Mouse (Mus musculus) cerebellum, postnatal 25 days (tissue): ENCODE results near the gene Grin2c.

Experiments
- DNase-seq, 2 experiments: peaks; one replicate each; pipeline ENCODE4 v3.0.0; 2021; ENCODE audit warnings: mixed read lengths in 2 of 2

Gene Grin2c

DNA sequence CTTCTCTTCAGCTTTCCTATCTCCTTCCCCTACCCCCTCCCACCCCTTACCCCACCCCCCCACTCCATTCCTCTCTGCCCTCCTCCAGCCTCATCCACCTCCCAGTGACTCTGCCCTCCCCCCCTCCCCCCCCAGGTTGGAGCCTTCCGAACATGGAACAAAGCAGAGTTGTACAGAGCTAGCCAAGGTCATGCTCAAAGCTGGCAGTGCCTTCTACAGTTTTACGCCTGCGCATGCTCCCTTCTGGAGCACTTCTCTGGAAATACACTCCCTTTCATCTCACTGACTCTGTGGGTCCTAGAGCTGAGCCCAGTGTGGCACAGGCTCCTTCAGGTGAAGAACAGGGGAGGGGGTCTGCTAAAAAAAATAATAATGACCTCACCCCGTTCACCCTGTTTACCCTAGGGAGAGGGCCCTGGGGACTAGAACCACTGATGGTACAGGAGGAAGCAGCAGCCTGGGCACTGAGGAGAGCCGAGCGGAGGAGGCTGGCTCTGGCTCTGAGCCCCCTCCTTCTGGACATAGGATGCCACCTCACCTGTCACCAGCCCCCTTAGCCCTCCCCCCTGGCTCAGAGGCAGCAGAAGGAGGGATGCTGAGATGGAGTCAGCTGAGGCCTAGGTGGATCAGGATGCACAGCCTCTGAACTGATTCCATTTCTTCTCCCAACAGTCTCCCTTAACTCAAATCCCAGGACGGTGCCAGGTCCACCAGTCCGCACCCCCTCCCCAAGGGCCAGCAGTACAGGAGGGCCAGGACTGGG, 15.9 kb upstream of the Grin2c start:
- no peak for DNase-seq

DNA sequence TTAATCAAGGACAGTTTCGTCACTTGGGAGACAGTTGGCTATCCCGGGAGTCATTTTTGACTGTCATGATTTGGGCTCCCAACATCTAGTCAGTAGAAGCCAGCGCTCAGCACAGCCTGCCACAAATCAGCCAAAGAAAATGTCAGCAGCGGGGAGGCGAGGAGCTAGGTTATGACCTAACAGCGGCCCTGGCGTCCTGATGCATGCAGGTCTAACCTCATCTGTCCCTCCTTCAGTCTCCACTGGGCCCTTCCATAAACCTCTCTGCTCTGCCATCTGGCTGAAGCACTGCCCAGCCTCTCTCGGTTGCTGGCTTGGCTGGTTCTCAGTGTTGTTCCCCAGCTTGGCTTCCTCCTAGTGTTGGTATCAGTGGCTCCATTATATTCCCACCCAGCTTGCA, 15.3 kb upstream of the Grin2c start:
- peak in 1 of 2 experiments; percentile 46 for DNase-seq

DNA sequence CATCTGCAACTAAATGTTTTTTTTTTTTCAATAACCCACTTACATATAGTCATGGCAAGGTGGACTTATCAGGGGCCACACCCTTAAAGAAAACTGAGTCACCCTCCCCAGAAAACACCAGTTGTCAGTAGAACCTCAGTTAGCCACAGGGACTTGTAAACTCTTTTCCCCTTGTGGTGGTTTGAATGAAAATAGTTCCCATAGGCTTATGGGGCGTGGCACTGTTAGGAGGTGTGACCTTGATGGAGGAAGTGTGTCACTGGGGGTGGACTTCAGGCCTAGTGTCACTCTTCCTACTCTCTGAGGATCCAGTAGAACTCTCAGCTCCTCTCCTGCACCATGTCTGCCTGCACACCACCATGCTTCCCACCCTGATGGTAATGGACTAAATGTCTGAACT, 12.7 kb upstream of the Grin2c start:
- no peak for DNase-seq

DNA sequence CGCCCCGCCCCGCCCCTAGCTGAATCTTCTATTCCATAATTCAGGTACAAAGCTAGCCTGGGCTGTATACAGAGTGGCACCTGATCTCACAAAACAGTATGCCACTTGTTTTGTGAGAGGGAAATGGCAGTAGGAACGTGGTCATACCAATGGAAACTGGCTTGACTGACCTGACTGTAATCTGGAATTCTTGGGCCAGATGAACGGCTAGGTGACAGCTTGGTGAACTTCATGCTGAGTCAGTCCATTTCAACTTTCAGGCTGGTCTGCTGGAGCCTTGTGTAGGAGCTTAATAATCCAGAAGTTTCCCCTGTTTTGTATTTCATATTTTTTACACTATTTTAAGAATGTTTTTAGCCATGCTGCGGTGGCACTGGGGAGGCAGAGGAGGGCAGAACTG, 11.1 kb upstream of the Grin2c start:
- DNase-seq, result no peak

DNA sequence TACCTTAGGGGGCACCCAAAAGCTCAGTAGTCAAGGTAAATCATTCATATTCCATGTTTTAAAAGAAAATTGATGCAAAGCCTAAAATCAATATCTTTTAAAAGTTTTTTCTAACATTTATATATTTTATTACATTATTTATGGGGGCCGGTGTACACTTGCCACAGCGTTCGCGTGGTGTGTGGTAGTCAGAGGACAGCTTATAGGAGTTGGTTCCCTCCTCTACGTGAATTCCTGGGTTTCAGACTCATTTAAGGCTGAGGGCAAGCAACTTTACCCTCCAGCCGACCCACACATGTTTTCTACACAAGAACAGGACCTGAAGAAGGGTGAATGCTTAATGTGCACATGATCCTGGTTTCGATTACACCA, 10.5 kb upstream of the Grin2c start:
- no peak for DNase-seq

DNA sequence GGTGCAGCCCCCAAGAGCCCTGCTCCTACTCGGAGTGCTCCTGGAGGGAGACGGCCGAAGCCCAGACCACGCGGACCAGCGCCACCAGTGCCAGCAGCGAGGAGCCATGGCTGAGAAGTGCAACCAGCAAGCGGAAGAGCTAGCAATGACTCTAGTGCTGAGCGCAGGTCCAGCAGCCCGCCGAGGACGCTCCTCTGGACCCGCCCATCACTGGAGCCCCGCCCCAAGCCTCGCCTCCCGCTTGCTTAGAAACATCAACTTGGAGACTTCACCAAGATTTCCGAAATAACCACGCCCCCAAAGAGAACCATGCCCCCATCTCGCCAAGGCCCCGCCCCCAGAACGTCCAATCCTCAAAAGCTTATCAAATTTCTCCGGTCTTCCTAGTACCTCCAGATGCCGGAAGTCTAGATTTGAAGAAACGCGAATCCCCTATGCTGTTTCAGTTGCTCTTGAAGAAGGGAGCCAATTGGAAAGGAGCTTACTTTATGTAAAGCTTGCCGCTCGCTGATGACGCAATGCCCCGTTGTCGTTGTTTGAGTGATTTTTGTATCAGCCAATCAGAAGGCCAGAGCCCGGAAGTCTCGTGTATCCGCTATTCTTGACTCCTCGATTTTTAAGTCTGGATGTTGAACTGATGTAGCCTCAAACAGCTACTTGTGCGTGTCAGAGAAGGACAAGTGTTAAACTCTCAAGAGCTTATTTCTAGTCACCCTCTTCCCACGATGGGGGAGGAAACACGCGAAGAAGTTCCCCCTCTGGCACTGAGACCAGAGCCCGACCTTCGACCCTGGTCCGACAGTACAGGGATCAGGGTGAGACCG, 9.9 kb upstream of the Grin2c start, which contains the start of gene Fdxr:
Gene Fdxr, minus strand, starts transcription at position 271 of the 824 bp plus-strand sequence.
- peak; percentile 94 to 96 for DNase-seq

DNA sequence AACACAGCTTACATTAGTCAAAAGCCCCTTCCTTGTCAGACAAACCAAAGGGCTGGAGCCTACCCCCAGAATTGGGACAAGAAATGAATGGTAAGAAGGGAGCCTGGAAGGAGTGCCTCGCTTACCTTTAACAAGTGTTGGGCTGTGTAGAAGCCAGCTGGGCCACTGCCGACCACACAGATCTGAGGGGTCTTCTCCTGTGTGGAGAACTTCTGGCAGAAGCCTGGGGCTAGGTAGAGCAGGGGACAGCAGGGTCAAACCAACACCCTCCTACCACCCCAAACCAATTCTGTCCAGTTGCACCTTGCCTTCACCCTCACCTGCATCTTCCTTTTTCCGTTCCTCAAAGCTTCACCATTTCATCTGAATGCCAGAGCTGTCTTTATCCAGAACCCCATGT, 8.9 kb upstream of the Grin2c start:
- DNase-seq, result no peak

DNA sequence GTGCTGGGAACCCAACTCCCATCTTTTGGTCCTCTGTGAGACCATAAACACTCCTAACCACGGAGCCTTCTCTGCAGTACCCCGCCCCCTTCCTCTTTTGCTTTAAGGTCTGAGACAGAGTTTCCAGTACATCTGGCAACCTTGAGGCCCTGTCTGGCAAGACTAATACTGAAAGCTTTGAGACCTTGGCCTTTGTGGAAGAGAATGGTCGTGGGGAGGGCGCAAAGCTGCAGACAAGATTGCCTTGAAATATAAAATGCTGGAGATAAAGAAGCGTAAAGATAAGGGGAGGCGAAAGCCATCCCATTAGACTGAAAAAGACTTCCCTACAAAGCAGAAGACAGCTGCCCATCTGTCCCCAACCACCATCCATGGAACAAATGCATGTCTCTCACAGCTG, 8.5 kb upstream of the Grin2c start:
- no peak for DNase-seq

DNA sequence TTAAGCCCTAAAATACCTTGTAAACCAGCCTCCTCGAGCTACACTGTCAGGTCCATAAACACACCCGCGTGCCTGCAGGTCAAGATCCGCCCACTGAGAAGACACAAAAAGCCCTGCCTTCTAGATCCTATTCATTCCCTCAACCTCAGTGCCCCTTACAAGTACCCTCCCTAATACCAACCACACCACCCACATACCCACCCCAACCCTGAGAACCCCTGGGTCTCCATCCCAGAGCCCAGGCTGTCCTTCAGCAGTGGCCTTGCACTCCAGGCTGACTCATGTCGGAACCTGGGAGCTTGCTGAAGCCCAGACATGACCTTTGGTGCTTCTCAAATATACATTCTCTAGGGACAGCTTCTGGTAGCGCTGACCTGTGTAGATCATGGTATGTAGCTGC, 7.7 kb upstream of the Grin2c start:
- DNase-seq, result no peak

DNA sequence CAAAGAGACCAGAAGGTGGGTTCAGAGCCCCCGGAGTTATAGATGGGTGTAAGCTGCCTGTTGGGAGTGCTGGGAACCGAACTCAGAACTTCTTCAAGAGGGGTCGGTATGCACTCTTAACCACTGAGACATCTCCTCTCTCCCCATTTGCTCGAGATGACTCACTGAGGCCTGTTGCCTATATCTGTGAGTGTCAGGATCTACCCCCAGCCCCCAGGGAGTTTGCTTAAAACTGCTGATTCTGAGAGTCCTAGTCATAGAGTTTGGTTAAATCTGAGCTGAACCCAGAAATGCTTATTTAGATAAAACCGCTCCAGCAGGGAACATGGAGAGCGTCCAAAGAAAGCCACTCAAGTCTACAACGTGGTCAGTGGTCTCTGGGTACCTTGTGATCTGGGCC, 7.1 kb upstream of the Grin2c start:
- no peak for DNase-seq

DNA sequence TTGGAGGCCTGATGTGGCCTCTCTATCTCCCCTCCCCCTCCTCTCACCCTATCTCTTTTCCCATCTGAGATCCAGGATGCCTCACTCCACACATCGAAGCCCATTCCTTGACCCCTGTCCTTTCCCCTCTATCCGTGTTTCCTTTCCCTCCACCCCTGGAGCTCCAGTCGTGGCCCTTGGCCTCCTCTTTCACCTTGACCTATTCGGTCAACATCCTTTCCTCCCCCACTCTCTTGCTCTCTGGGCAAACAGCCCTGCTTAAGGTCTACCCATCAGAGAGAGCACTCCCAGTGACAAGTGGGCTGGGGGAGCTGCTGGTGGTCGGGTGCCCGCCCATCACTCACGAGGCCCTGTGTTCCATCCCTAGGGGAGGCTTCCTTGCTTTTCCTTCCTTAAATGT, 6.7 kb upstream of the Grin2c start:
- DNase-seq, result no peak

DNA sequence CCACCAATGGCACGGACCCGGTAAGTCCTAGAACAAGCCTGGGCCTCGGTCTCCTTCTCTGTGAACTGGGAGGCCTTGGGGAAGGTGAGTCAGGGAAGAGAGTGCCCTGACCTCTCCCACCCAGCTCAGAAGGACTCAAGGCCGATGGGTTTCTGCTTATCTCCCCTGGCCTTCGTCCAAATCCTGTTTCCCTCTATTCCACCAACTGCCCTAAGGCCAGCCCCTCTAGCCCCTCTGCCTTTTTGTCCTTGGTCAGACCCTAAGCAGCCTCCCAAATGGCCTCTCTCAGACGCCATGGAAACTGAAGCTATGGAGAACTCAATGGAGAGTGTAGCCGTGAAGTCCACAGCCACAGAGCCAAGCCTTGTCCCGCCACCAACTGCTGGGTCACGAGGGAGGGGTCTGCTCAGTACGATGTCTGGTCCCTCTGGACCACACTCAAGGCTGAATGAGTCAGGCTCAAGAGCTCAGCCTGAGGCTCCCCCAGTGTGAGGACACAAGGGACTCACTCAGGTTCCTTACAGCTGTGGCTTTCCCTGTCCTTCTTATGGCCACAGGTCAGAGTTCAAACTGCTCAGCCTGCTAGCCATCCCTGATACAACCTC, 6.0 kb upstream of the Grin2c start:
- no peak for DNase-seq

DNA sequence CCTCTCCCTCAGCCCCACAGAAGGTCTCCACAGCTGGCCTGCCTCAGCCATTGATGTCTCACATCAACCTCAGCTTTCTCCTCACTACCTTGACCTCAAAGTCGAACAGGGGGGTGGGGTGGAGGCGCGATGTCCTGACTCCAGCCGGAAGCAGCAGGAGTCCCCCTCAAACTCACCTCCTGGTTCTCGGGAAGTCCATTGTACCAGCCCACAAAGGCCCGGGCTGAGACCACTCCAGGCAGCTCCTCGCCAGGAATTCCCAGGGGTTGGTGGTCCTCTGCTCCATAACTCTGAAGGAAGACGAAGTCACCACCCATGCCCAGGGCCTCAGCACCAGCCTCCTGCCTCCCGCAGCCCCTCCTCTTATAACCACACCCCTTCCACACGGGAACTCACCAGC, 4.4 kb upstream of the Grin2c start:
- peak in 1 of 2 experiments; percentile 47 for DNase-seq

DNA sequence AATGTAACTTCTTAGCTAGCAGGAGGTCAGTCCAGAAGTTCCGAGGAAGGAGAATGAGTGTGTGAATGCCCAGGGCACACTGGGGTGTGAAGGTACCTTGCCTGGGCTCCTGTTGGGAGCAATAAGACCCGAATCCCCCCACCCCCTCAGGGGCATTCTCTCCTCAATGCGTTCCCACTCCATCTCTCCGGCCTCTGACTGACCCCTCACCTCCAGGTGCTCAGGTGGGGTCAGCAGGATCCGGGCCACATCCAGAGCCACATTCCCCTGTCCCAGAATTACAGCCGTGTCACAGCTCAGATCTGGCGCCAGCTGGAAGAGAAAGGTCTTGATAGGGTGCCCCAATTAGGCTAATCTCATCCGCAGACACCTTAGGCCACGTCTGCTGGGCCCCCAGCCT, 4.0 kb upstream of the Grin2c start:
- DNase-seq, result peak in 1 of 2 experiments; percentile 48

DNA sequence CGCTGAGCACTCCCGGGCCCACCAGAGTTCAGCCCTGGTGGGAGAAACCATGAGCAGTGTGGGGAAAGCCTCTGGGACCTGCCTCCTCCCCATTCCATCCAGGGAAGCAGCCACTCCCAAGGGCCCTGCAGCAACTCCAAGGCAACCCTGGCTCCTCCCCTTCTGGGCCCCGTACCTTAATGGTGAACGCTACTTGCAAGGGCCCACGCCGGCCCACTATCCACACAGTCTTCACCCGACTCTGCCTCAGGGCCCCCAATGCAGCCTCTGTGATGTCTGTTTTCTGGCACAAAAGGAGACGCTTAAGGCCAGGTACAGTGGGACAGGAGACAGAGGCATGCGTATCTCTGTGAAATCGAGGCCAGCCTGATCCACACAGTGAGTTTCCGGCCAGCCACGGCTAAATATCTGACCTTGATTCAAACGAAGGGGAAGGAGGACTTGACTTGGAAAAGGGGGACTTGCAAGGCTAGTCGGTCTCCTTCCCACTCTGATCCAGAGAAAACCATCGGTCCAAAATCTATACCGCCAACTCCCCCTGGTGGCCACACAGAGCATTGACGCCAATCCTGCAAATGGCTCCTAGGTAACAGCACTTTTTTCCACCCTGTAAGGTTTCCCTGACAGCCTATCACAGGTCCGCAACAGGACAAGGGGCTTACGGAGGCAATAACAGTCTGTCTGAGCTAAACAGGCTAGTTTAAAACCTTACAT, 3.3 kb upstream of the Grin2c start:
- peak; percentile 95 to 97 for DNase-seq

DNA sequence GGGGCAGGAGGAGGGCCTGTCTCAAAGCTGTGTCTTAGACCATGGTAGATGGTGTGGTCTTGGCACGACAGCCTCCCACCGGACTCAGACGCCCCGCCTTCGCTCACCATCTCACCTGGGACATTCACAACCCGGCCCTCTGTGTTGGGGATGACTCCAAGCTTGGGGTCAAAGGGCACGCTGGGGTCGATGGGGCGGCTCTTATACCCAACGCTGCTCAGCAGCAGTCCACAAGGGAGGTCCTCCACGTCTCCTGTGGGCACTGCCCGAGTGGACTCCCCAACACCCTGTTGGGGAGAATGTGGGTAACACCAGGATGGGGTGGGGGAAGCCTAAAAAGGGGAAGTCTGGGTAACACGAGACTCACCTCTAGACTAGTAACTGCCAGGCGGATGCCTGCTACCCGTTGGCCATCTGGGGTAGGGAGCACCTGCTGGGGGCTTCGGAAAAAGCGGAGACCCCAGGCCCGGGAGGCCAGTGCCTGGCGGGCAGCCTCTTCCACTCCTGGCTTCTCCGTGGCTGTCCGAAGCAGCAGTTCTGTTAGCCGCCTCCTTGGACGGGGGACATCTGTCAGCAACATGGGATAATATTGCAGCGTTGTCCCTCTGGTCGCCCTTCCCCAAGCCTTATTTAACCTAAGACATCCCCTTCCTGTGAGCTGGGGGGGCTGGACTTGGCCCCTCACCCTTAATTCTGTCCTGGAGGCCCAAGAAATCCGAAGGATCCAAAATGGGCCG, 2.5 kb upstream of the Grin2c start:
- peak; percentile 50 to 57 for DNase-seq

DNA sequence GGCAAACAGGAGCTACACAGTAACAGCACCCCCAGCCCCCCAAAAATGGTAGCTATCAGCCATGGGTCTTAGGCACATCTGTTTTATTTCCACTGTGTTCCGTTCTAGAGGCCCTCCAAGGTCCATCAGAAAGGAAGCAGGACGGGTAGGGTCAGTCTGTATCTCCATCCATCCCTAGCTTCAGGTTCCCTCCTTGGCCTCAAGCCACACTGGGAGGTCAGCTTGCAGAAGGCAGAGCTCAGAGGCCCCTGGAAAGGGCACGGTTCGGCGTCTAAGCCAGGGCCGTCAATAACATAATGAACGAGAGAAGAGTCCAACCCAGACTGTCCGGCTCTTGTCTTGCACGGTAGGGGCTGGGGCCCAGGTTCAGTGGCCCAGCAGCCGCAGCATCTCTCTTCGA, 915 bp upstream of the Grin2c start:
- DNase-seq, result peak; percentile 42 to 64

DNA sequence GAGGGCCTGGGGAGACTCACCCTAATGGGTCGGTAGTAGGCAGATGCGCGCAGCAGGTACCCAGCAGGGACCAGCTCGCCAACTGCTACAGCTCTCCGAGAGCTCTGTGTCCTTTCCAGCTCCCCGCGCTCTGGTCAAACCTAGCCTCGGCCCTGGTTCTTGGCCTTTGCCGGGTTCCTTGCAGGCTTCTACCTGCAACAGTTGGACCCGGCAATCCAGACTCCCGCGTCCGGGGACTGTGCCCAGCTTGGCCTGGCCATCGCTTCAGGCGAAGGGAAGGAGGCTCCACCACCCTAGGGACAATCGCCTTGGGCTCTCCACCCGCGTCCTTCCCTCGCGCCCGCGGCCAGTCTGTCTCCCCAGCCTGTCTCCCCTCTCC, 654 bp downstream of the Grin2c start:
- DNase-seq, result peak; percentile 81 to 85

DNA sequence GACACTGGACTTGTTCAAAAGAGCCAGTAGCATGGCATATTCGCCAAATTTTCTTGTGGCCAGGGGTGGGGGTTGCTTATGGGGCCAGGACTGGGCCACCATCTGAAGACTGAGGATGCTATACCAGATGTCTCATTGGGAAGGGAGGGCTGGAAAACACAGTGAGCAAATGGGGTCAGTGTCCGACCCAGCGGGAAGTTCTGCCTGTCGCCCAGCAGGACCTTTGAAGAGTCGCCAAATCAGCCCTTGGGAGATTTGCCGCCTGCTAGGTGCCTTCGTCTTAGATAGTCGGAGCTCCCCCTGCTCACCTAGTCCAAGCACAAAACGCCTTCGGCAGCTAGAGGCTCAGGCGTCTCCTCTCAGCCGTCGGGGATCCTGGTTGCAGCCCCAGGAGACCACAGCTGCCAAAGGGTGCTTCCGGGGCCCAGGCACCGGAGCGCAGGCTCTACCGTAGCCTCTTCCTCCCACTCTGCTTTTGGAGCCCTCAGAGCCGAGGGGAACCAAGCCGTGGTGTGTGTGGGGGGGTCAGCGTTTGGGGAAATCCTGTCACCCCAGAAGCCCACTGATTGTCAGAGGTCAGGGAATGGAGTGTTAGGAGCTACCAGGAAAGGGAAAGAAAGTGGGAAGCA, 1.2 kb downstream of the Grin2c start:
- peak; percentile 86 to 87 for DNase-seq

DNA sequence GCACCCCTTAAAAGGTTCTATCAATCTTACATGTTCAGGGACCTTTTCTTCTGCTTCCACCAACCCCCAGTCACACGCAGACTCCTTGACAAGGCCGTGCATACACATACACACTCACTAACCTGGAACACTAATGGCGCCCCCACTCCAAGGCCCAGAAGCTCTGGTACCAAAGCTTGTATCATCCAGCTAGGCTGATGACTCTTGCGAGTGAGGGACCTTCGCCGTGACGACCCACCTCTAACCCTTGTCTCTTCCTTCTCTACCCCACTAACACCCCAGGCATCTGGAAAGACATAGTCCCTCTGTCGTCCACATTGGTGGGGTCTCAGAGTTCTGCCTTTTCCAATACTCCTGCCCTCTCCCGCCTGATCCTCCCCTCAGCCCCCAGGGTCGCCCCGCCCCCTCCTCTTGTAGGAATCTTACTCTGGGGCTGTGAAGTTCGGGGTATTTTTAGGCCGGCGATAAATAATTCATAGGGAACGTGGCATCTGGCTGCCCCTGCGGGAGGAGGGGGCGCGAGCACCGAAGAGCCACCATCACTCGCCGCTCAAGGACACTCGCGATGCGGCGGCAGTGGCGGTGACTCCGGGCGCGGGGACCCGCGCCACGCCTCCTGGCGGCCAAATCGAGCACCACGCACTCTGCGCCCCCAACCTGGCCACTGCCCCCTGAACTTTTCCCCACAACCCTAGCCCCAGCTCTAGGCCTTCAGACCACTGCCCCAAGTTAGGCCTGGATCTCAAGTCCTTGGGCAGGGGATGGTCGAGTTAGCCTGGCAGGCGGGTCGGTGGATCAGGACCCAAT, 2.0 kb downstream of the Grin2c start:
- peak; percentile 65 to 74 for DNase-seq
